Mouse (Mus musculus): ENCODE measurements around the gene Zdhhc18. TPM values are rescaled to one million over a fixed set of nuclear protein-coding genes. Genes with fewer than 3 reads are reported as not detected.

The Zdhhc18 gene
- polyA plus RNA-seq, 1 experiment from 2014 or later = 7.0 TPM

DNA sequence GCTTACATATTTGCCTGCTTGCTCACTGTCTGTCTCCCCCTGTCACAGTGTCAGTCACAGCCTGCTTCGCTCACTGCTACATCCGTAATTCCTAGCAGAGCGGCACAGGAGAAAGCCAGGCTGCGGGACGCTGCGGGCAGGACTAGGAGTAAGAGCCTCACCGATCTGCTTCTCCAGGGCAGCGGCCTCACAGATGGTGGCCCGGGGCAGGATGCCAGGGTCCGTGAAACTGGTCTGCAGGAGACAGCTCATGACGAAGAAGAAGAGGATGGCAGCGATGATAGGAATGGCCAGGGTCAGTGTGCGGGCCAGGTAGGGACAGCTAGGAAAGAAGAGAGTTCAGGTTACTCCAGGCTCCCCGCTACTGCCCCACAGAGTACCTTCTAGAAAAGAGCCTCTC lies 22.9 kb downstream of the Zdhhc18 start:
- ATAC-seq (ENCODE audit: low FRiP score) = no peak
- WGBS = 90% methylated on average over 14 of the region's 14 CpGs

DNA sequence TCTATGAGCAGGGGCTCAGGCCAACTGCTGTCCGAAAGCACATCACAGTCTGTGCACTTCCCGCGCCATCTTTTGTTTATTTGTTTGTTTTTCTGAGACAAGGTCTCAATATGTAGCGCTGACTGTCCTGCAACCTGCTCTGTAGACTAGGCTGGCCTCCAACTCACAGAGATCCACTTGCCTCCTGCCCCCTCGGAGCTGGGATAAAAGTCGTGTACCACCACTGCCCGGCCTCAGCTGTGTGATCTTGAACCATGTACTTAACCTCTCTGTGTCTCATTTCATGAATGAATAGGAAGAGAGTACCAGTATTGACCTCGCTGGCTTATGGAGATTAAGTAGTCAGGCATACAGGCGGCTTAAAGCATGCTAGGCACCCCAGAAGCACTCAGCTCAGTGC lies 23.3 kb downstream of the Zdhhc18 start:
- no peaks in the 10 kb centered on the region for H3K27me3 ChIP-seq (replicated peaks)
- no peak overlapping the region for H3K4me2 ChIP-seq
- H3K4me3 ChIP-seq (replicated peaks) = no peak overlapping the region
- ATAC-seq (ENCODE audit: low FRiP score) = no peak
- H3K27ac ChIP-seq (replicated peaks) = no peak overlapping the region
- no peak overlapping the region for H3K9ac ChIP-seq (replicated peaks)
- peaks cover 34% of the 10 kb centered on the region for H3K36me3 ChIP-seq
- H3K4me1 ChIP-seq = peaks cover 20% of the 10 kb centered on the region
- 90% methylated on average over 9 of the region's 9 CpGs for WGBS
- no peaks in the 10 kb centered on the region for H3K9me3 ChIP-seq (replicated peaks)

More for the DNA sequence above, 22.9 kb downstream of the Zdhhc18 start:
- no peaks in the 10 kb centered on the region for H3K9me3 ChIP-seq (replicated peaks)
- H3K9ac ChIP-seq (replicated peaks) = no peak overlapping the region
- H3K36me3 ChIP-seq = peaks cover 34% of the 10 kb centered on the region
- H3K4me2 ChIP-seq = no peak overlapping the region
- H3K27ac ChIP-seq (replicated peaks) = no peak overlapping the region
- peaks cover 24% of the 10 kb centered on the region for H3K4me1 ChIP-seq
- H3K4me3 ChIP-seq (replicated peaks) = no peak overlapping the region
- H3K27me3 ChIP-seq (replicated peaks) = no peaks in the 10 kb centered on the region

DNA sequence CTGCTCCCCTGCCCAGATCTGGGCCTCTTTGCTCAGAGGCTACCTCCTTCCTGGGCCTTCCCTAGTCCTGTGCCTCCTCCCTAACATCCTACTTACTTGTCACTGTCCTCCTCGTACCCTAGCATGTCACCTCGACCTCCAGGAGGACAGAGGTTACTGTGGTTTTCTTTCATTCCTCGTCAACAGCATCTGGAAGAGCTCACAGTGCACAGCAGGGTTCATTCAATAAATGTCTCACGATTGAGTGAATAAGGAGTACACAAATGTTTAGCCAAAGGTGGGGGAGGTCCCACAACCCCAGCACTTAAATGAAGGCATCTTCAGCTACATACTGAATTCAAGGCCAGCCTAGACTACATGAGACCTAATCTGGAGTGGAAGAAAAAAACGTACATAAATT lies 23.7 kb downstream of the Zdhhc18 start:
- Histone ChIP-seq H3K9ac (replicated peaks) (no peak overlapping the region), H3K27me3 (replicated peaks) (no peaks in the 10 kb centered on the region), H3K9me3 (replicated peaks) (no peaks in the 10 kb centered on the region), H3K4me2 (no peak overlapping the region), H3K4me3 (replicated peaks) (no peak overlapping the region), H3K4me1 (peaks cover 16% of the 10 kb centered on the region), H3K36me3 (peaks cover 34% of the 10 kb centered on the region), H3K27ac (replicated peaks) (no peak overlapping the region)
- WGBS = 52% methylated on average over 5 of the region's 5 CpGs
- ATAC-seq (ENCODE audit: low FRiP score) = no peak

DNA sequence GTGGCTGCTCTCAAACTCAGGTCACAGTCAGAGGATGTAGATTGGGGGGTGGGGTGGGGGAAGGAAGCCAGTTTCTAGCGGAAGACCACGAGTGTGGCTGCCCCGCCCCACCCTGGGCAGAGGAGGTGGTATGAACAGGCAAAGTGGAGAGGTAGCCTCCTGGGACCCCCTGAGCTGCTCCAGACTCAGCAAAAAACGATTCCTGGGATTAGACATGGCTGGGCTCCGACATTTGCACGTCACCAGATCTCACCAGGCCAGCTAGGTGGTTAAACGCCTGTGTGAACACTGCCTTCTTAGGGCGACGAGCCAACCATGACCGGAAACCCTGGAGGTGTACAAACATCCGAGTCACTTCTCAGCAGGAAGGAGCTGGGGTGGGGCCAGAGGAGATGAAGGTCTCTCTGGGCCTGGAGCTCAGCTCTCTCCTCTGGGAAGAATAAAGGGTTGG lies 24.3 kb downstream of the Zdhhc18 start:
- no peaks in the 10 kb centered on the region for H3K9me3 ChIP-seq (replicated peaks)
- H3K4me1 ChIP-seq = peaks cover 10% of the 10 kb centered on the region
- H3K4me3 ChIP-seq (replicated peaks) = no peak overlapping the region
- H3K4me2 ChIP-seq = no peak overlapping the region
- peaks cover 38% of the 10 kb centered on the region for H3K36me3 ChIP-seq
- no peak overlapping the region for H3K9ac ChIP-seq (replicated peaks)
- H3K27ac ChIP-seq (replicated peaks) = no peak overlapping the region
- whole genome bisulfite sequencing = 69% methylated on average over 11 of the region's 11 CpGs
- H3K27me3 ChIP-seq (replicated peaks) = no peaks in the 10 kb centered on the region
- no peak for ATAC-seq (ENCODE audit: low FRiP score)

DNA sequence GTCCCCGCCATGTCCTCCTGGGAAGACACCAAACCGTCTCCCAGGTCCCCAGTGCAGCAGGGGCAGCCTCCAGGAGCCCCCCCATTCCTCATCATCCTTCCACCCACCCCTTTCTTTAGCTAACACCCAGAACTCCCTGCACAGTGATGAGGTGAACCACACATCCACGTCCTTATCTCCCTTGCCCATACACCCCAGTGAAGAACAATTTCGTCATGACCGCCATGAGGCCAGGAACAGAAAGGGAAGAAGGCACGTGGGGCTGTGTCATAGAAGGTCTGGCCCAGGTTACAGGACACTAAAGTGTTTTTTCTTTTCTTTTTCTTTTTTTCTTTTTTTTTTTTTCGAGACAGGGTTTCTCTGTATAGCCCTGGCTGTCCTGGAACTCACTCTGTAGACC lies 25.1 kb downstream of the Zdhhc18 start:
- H3K27ac ChIP-seq (replicated peaks) = no peak overlapping the region
- 96% methylated on average over 7 of the region's 7 CpGs for WGBS
- H3K9ac ChIP-seq (replicated peaks) = no peak overlapping the region
- no peaks in the 10 kb centered on the region for H3K9me3 ChIP-seq (replicated peaks)
- H3K4me2 ChIP-seq = no peak overlapping the region
- H3K27me3 ChIP-seq (replicated peaks) = no peaks in the 10 kb centered on the region
- no peak for ATAC-seq (ENCODE audit: low FRiP score)
- H3K4me3 ChIP-seq (replicated peaks) = no peak overlapping the region
- peaks cover 8% of the 10 kb centered on the region; the same call in 1 of the 2 replicates for H3K4me1 ChIP-seq
- H3K36me3 ChIP-seq = peaks cover 38% of the 10 kb centered on the region

DNA sequence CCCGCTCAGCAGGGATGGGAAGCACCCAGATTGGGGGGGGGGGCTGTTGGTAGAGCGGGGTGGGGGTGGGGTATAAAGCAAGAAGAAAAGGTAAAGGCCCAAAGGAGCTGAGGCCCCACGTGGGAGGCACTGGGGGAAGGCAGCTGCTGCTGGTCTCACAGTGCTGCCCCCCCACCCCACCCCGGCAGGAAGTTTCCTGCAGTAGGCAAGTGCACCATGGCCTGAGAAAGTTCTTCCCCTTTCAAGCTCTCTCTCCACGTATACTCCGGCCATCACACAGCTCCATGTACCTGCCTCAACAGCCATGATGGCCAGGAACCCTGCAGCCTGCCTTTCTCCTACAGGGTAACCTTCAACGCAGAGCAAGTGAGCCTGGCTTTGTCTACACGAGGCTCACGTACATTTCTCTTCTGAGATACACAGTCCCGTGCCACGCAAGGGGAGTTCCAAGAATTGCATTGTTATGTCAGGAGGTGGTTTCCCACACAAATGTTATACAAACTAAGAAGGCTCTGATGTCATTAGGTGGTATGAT lies 27.7 kb downstream of the Zdhhc18 start:
- Histone ChIP-seq H3K4me2 (no peak overlapping the region), H3K9me3 (replicated peaks) (no peaks in the 10 kb centered on the region), H3K4me3 (replicated peaks) (no peak overlapping the region), H3K9ac (replicated peaks) (no peak overlapping the region), H3K4me1 (no peaks in the 10 kb centered on the region), H3K27me3 (replicated peaks) (no peaks in the 10 kb centered on the region), H3K36me3 (peaks cover 46% of the 10 kb centered on the region), H3K27ac (replicated peaks) (no peak overlapping the region)
- ATAC-seq (ENCODE audit: low FRiP score) = no peak
- WGBS = 82% methylated on average over 10 of the region's 11 CpGs

DNA sequence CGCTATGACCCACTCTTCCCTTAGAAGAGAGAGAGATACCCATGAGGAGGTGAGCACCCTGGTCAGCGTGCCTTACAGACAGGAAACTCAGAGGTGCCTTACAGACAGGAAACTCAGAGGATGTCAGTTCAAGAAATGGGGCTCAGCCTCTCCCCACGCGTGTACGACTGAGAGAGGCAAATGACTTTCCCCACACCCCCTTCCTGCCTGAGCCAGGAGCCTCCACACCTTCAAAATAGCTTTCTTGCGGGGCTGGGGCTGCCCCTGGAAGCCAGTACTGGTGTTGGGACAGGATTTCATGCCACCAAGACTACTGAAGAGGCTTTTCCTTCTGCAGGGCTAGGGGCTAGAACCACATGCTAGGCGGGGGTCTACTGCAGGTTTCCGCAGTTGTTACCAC lies 29.3 kb downstream of the Zdhhc18 start:
- no peaks in the 10 kb centered on the region for H3K4me1 ChIP-seq
- H3K27me3 ChIP-seq (replicated peaks) = no peaks in the 10 kb centered on the region
- H3K9me3 ChIP-seq (replicated peaks) = no peaks in the 10 kb centered on the region
- WGBS = 87% methylated on average over 8 of the region's 8 CpGs
- H3K4me3 ChIP-seq (replicated peaks) = no peak overlapping the region
- H3K4me2 ChIP-seq = no peak overlapping the region
- H3K9ac ChIP-seq (replicated peaks) = no peak overlapping the region
- H3K36me3 ChIP-seq = peaks cover 39% of the 10 kb centered on the region
- ATAC-seq (ENCODE audit: low FRiP score) = no peak
- no peak overlapping the region for H3K27ac ChIP-seq (replicated peaks)

DNA sequence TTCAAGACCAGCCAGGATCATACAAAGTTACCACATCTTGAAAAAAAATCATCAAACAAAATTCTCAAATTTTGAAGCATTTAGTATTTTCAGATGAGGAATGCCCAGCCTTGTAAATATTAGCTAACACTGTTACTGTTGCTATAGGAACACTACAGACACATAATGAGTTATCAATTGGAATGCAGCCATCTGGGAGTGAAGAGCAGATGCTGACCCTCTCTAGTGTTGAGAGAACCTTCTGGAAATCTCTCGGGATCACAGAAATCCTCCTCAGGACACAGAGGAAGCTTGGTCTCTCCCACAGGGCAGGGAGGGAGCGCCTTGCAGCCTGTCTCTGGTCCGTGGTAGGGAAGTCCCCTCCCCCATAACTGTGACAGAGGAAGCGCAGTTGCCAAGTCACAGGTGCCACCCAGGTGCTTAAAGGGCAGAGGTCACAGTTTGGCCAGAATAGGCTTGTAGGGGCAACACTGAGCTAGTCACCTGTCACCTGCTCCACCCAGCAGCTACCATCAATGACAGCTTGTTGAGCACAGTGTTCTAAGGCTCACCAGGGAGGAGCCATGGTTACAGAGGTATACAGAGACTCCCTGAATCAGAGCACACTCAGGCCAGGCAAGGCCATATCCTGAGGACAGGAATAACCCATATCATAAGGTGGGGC lies 30.3 kb downstream of the Zdhhc18 start:
- no peaks in the 10 kb centered on the region for H3K27me3 ChIP-seq (replicated peaks)
- no peak for ATAC-seq (ENCODE audit: low FRiP score)
- H3K9ac ChIP-seq (replicated peaks) = no peak overlapping the region
- no peak overlapping the region for H3K4me3 ChIP-seq (replicated peaks)
- WGBS = 81% methylated on average over 4 of the region's 4 CpGs
- no peaks in the 10 kb centered on the region for H3K4me1 ChIP-seq
- H3K4me2 ChIP-seq = no peak overlapping the region
- H3K36me3 ChIP-seq = peaks cover 34% of the 10 kb centered on the region
- H3K9me3 ChIP-seq (replicated peaks) = no peaks in the 10 kb centered on the region
- no peak overlapping the region for H3K27ac ChIP-seq (replicated peaks)

DNA sequence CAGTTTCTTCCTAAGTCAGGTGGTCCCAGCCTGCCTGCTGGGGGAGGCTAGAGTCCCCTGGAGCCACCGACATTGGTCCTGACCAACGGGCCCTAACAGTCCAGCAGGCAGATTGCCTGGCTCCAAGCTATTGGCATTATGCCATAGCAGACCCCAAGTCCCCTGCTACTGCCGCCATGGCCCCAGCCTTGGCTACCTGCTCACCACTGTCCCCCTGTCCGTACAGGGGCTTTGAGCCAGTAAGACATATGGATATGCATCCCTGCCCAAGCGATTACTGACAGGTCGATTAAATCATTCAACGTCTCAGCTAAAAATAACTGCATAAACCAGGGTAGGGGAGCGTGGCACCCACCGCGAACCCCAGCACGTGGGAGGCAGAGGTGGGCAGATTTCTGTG lies 32.0 kb downstream of the Zdhhc18 start:
- H3K27ac ChIP-seq (replicated peaks) = no peak overlapping the region
- no peak overlapping the region for H3K4me3 ChIP-seq (replicated peaks)
- H3K4me1 ChIP-seq = no peaks in the 10 kb centered on the region
- WGBS = 86% methylated on average over 11 of the region's 11 CpGs
- H3K9me3 ChIP-seq (replicated peaks) = no peaks in the 10 kb centered on the region
- H3K36me3 ChIP-seq = peaks cover 37% of the 10 kb centered on the region
- no peak for ATAC-seq (ENCODE audit: low FRiP score)
- no peak overlapping the region for H3K9ac ChIP-seq (replicated peaks)
- no peak overlapping the region for H3K4me2 ChIP-seq
- no peaks in the 10 kb centered on the region for H3K27me3 ChIP-seq (replicated peaks)

DNA sequence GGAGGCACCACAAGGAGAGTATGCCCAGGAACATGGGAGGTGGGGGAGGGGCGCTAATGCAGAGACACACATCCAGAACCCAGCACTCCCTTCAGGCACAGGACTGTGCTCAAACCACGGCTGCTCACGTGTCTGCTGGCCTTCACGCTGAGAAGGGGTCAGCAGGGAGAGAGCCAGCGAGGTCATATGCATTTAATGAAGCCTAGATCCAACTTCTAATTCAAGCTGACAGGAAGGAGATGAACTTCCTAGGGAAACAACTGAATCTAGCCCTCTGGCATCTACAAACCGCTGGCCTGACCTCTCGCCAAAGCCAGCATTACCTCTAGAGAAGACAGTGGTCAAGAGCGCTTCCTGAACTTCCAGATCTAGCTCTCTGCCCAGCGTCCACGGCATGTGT lies 34.5 kb downstream of the Zdhhc18 start:
- Histone ChIP-seq H3K9me3 (replicated peaks) (no peaks in the 10 kb centered on the region), H3K9ac (replicated peaks) (no peak overlapping the region), H3K4me2 (no peak overlapping the region), H3K4me1 (no peaks in the 10 kb centered on the region), H3K36me3 (peaks cover 56% of the 10 kb centered on the region), H3K4me3 (replicated peaks) (no peak overlapping the region), H3K27ac (replicated peaks) (no peak overlapping the region), H3K27me3 (replicated peaks) (no peaks in the 10 kb centered on the region)
- no peak for ATAC-seq (ENCODE audit: low FRiP score)
- 84% methylated on average over 10 of the region's 10 CpGs for WGBS

DNA sequence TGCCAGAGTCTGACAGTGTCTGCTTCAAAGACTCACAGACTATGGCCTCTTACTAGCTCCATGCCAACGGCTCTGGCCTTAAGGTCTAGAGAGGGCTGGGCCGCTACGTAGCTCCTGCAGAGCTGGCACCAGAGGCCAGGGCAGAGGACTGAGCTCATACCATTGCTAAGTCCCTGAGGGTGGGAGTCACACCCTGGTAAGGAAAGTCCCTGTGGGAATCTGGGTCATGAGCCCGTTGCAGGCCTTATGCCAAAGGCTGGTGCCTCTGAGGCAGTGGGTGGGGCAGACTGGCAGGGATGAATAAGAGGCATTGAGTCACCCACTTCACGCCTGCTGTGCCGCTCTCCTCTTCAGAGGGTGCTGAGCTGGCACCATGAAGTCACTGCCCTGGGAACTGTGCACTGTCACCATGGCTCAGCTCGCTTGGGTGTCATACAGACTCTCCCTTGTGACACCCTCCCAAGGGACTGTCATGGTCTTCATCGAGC lies 35.6 kb downstream of the Zdhhc18 start:
- Histone ChIP-seq H3K27ac (replicated peaks) (no peak overlapping the region), H3K4me2 (no peak overlapping the region), H3K4me1 (no peaks in the 10 kb centered on the region), H3K9me3 (replicated peaks) (no peaks in the 10 kb centered on the region), H3K4me3 (replicated peaks) (no peak overlapping the region), H3K36me3 (peaks cover 54% of the 10 kb centered on the region), H3K27me3 (replicated peaks) (no peaks in the 10 kb centered on the region), H3K9ac (replicated peaks) (no peak overlapping the region)
- ATAC-seq (ENCODE audit: low FRiP score) = peak; percentile 59
- 78% methylated on average over 8 of the region's 8 CpGs for WGBS

DNA sequence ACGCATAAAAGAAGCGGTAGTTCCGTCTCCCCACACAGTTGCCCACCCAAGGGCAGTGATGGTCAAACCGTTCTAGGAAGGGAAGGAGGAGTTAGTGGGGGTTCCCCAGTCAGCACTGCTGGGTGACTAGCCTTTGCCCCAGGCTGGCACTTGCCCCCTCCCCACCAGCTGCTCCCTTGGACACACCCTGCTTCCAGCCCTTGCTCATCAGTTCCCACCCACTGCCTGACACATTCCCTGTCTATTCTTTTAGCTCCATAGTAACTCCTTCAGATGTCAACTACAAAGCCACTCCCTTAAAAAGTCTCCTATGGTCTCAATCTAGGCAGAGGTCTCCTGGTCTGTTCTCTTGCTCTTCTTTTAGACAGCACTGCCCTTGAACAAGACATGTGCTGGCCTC lies 36.1 kb downstream of the Zdhhc18 start:
- H3K27me3 ChIP-seq (replicated peaks) = no peaks in the 10 kb centered on the region
- H3K36me3 ChIP-seq = peaks cover 54% of the 10 kb centered on the region
- no peak overlapping the region for H3K9ac ChIP-seq (replicated peaks)
- no peak for ATAC-seq (ENCODE audit: low FRiP score)
- 89% methylated on average over 4 of the region's 4 CpGs for WGBS
- no peaks in the 10 kb centered on the region for H3K9me3 ChIP-seq (replicated peaks)
- H3K4me3 ChIP-seq (replicated peaks) = no peak overlapping the region
- no peak overlapping the region for H3K4me2 ChIP-seq
- H3K4me1 ChIP-seq = no peaks in the 10 kb centered on the region
- H3K27ac ChIP-seq (replicated peaks) = no peak overlapping the region

All from neural tube, embryonic 15.5 days (tissue).